Mouse (Mus musculus) naive thymus-derived CD4-positive, alpha-beta T cell, adult 2 months (primary cell): ENCODE data around the gene Atf5.

Source experiments
- DNase-seq: peaks from one replicate; pipeline ENCODE4 v3.0.0-alpha.2; 2011; ENCODE audit warnings: low read depth

Atf5 gene

DNA sequence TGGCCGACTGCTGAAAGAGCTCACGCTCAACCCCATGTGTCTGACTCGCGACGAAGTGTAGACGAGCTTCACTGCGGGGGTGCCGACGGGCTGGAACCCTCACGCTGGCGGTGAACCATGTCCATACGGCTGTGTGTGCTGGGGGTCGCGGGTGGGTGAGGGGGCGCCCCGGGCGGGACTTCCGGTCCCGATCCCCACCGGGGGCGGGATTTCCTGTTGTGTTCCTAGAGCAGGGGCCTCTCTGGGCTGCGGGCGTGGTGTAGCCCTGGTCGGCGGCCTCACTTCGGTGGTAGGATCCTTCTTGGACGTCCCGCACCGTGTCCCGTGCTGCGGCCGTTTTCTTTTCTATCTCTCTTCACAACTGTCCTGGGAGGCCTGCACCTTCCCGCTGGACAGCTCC, 33.7 kb upstream of the Atf5 start:
- no peak for DNase-seq

DNA sequence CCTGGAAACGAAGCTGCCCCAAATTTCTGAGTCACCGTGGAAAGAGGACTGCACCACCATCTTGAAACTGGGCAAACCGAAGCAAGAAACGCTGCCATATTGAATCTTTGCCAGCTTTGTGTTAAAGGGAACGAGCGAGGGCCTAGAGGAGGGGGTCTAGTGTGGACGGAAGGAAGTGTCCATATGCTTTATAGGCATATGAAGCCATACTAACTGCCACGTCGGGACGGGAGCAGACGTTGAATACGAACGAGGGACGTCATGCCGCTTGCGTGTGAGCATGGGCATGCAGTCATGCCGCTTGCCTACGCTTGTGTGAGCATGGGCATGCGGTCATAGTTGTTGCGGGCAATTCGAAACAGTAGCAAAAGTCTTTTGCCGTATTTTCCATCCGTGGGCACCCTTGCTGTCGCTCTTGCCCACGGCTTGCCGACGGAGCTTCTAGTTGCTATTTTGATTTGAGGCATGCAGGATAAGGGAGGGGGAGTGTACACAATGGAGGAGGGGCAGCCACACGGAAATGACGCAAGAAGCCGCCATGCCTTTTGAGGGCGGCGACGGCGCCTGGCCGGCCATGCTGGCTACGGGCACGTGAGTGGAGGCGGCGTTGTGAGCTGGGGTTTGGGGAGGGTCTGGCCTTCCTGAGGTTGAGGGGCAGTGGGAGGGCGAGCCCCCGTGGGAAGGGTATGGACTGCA, 33.1 kb upstream of the Atf5 start:
- peak; percentile 96 for DNase-seq

DNA sequence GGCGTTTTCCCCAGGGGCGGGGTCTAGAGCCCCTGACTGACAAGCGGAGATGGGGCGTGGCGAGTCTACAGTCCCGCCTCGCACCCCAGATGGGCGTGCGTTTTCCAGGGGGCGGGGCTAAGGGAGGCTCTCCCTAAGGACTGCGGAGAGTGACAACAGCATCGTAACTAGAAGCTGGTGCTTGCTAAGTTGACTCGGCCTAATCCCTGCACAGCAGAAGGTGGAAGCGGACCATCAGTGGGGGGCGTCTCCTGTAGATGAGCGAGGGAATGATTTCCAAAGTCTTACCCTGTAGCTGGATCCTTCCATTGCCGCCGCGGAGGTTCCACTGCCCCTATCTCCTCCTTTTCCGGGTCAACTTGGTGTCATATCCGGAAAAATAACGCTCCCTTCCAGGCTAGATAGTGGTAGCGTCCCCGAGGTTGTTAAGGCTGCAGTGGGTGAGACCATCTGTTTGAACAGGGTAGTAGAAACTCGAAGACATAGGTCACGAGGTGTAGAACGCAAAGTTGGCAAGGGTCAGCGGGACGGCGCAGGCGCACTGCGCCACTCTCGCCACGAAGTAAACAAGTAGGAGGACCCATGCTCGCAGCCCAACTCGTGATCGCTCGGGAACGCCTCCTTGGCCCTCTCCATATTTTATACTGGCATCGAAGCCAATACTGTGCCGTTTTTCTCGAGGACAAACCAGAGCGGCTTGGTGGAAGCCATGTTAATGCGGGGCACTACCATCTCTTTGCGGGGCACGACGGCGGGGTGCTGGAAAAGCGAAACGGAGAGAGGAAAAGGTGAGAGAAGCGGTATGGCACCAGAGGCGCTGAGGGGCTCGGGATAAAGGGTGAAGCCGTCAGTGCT, 32.3 kb upstream of the Atf5 start, which contains the start of the genes Akt1s1 and Tbc1d17:
Akt1s1 (plus strand) TSS at position 431 of the 855 bp plus-strand sequence.
Tbc1d17 (minus strand) TSS at position 519 of the 855 bp plus-strand sequence.
- peak; percentile 100 for DNase-seq

DNA sequence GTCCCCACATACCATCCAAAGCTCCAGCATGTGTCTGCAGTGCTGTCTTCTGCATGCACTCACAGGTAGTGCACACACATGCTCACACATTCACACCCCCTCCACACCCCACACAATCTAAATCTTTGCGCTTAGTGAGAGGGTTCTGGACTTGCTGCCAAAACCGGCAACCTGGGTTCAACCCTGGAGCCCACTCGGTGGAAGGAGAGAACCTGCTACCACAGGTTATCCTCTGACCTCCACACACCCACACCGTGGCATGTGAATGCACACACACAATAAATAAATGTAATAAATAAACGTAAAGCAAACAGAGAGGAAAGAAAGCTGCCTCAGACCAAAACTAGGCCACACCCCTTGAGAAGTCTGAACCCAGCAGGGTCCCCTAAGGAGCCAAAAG, 31.3 kb upstream of the Atf5 start:
- DNase-seq: no peak

DNA sequence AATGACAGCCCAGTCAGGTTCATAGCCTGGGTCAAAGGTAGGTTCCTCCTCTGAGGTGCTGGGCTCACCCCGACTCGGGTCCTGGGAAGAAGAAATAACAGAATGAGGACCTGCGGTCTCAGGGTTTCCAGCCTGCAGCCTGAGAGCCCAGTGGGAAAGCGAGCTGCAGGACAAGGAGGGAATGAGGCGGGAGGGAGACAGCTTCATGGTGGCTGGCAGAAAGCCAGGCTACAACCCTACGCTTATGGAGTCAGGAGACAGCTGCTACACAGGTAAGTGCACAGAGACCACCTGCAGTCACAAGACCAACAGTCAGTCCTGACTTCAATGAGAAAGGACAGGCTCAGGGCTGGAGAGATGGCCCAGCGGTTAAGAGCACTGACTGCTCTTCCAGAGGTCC, 30.3 kb upstream of the Atf5 start:
- DNase-seq: no peak

DNA sequence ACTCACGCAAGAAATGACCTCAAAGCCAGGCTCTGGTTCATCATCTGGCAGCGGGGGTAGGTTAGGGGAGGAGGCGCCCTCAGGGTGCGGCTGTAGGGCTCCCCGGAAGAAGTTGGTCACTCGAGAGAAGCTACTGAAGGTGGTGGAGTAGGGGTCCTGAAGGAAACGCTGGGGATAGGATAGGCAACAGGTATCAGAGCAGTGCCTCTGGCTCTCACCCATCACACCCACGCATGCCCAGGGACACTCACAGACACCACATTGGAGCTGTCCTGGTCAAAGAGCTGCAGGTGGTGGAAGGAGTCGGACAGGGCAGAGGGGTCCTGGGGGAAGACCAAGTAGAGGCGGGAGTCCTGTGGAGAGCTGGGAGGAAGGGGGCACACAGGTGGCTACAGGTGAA, 28.5 kb upstream of the Atf5 start:
- DNase-seq: no peak

DNA sequence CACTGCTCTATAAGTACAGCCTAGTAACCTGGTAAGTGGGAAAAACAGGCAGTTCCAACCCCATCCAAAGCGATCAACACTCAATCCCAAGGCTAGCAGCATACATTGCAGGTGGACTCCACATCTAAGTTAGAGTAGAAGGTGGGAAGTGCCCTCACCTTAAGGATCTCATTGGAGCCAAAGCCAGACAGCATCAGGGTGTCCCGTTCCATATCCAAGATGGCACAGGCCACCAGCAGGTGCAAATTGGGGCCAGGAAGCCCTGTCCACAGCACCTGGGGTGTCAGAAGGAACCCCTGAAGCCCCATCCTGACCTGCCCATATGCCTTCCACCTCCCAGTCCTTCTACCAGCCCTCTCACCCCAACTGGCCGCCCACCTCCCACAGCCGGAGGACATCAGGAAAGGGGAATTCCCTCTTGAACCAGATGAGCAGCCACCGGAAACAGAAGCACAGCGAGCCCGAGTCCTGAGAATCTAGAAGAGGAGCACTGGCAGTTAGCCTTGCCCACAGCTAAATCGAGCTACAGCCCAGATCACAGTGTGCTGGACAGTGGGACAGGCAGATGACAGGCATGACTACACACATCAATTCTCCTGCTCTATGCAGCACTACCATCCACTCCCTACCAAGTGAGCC, 25.5 kb upstream of the Atf5 start:
- DNase-seq: no peak

DNA sequence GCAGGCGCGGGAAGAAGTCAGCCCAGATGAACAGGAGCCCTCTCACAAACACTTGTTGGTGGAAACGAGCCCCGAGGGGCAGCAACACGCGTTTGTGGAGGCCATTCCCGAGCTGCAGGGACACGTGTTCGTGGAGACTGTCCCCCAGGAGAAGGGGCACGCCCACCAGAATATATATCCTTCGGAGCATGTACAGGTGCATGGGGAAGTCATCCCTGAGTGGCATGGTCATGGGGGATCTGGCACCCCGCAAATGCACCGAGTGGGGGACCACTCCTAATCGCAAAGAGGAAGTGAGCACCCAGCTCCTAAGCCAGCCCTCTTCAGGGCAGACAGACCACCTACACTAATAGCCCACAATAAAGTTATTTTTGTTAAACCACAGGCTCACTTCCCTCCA, 24.0 kb upstream of the Atf5 start:
- DNase-seq: no peak

DNA sequence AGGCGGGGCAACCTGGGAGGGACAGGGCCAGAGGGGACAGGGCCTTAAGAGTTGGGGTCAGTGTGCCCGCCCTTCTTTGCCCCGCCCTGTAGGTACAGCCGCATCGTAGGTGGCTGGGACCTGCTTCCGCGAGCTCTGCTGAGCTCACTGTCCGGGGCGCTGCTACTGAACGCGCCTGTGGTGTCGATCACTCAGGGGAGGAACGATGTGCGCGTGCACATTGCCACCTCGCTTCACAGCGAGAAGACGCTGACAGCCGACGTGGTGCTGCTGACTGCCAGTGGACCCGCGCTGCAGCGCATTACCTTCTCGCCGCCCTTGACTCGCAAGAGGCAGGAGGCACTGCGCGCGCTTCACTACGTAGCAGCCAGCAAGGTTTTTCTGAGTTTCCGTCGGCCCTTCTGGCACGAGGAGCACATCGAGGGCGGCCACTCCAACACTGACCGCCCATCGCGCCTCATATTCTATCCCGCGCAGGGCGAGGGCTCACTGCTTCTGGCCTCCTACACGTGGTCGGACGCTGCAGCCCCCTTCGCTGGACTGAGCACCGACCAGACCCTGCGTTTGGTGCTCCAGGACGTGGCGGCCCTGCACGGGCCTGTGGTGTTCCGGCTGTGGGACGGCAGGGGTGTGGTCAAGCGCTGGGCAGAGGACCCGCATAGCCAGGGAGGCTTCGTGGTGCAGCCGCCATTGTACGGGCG, 23.2 kb upstream of the Atf5 start:
- peak; percentile 65 for DNase-seq

DNA sequence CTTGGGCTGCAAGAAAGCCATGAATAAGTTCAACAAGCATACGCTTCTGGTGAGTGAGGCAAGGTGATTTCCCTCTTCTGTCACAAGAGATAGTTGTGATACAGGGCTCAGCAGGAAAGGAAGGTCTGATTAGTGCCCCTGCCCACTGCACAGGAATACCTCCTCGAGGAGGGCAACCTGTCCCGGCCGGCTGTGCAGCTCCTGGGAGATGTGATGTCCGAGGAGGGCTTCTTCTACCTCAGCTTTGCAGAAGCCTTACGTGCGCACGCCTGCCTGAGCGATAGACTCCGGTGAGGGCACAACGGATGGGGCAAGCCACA, 22.7 kb upstream of the Atf5 start:
- no peak for DNase-seq

DNA sequence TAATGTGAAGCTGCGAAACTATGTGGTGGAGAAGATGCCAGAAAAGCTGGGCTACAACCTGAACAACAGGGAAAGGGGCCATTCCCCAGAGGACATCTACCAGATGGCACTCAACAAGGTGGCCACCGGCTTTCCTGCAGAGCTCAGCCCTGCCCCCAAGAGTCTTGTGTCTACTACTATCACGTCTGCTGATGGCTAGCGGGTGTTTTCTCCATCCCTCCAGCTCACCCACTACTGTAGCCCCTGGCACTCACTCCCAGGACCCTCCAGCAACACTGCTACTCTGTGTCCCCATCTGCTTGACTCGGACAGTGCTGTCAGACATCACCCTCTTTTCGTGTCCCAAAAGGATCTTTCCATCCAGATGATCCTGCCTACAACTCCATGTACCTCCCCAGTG, 21.6 kb upstream of the Atf5 start:
- DNase-seq: no peak

DNA sequence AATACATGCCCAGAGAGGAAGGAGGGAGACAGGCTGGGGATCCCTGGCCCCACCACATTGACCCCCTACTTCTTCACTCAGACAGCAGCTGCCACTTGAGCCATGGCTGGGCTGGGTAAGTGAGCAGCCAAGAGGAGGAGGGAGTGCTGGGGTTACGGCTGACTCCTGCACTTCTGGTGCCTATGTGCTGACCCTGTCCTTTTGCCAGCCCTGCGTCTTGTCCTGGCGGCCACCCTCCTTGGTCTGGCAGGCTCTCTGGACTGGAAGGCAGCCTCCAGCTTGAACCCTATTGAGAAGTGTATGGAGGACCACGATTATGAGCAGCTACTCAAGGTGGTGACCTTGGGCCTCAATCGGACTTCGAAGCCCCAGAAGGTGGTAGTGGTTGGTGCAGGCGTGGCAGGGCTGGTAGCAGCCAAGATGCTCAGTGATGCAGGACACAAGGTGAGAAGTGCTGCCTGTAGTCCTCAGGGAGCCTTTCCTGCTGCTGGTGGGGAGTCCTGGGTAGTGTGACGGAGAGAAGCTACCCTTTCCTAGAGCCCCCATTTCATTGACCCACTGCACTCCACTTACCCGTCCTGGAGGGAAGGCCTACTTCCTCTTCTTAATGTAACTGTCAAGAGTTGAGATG, 20.1 kb upstream of the Atf5 start:
- no peak for DNase-seq

DNA sequence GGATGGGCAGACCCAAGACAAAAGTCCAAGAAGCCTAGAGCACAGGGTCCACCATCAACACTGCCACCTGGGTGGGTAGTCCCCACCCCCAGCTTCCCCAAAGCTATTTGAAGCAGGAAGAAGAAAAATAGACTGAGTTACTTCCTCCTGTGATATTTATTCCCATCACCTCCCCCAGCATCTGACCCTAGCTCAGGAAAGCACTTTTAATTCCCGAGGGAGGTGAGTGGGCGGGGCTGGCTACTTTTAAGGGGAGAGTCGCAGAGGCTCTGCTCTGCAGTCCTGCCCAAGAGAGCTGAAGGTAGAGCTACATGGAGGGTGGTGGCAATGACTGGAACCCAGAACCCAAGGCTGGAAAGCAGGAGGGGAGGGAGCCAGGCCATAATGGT, 19.6 kb upstream of the Atf5 start:
- no peak for DNase-seq

DNA sequence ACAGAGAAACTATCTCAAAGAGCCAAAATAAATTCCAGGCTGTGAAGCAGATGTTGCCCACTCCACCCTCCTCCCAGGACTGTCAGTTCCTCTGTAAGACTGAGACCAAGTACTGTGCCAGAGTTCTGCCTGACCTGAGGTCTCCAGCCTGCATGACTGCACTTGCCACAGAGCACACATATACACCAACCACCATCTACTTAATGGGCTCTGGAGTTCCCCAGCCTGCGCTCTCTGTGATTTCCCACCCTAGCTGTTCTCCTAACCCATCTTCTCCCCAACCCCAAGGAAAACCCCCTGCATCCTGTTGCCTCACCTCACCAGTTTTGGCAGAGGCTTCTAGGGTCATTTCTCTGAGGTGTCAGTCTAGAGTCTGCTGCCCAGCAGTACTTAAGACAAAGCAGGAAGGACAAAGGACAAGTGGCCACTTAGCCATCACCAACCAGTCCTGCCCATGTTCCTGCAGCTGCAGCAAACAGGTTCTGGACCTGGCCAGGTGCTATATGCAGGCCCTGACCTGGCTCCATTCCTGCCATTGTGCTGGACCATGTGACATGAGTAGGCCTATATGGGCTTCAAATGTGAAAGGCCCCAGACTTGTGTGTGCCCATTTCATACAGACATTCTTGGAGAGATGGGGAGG, 19.0 kb upstream of the Atf5 start:
- no peak for DNase-seq

DNA sequence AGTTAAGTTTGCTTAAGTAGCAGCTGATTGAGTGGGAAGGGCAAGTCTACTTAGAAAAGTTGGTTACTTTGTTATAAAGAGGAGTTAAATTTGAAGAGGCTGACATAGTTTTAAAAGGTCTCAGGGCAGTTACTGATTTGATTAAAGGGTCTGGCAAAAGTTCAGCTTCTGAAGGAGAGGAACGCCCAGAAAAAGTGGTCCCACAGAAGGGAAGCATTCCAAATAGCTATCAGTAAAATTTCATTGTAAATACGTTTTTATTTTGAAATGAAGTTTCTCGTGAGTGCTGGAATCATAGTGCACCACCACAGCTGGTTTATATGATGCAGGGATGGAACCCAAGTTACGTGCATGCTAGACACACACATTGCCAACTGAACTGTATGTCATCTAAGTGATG, 16.3 kb upstream of the Atf5 start:
- DNase-seq: no peak

DNA sequence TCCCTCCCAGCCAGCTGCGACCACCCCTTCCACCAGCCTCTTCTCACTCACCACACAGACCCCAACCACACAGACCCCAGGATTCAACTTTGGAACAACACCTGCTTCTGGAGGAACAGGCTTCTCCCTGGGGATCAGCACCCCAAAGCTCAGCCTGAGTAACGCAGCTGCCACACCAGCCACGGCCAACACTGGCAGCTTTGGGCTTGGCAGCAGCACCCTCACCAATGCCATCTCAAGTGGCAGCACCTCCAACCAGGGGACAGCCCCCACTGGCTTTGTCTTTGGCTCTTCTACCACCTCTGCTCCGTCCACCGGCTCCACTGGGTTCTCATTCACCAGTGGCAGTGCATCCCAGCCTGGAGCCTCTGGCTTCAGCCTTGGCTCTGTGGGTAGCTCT, 12.2 kb upstream of the Atf5 start:
- no peak for DNase-seq

DNA sequence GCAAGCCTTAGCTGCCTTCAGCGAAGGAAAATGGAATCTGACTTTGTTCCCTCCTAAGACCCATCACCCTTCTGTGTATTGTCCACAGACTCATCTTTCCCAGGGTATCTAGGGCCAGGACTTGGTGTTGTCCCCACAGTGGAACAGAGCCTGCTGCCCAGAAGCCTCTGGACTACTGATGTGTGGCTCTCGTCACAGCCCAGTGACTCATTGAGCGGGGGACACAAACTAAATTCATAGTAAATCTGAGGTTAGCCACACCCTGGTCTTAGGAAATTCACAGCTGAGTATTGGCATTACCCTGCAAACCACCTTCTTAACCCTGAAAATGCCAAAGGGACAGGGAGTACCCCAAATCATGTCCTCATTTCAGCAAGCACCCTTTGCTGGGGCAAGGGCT, 10.3 kb upstream of the Atf5 start:
- DNase-seq: no peak

DNA sequence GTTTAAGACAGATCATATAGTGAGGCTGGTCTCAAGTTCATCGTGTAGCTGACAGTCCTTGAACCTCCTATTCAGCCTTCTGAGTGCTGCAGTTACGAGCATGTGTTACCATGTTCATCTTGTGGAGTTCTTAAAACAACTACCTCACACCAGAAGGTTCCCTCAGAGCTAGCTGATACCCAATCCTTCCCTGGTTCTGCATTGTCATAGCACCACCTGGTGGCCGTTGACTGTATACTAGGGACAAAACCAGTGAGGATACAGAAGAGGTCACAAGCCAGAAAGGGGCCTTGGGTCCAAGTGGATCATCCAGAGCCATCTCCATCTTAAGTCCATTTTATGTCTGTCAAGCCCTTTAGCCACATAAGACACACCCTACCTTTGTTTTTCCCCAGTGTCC, 8.4 kb upstream of the Atf5 start:
- peak; percentile 90 for DNase-seq

DNA sequence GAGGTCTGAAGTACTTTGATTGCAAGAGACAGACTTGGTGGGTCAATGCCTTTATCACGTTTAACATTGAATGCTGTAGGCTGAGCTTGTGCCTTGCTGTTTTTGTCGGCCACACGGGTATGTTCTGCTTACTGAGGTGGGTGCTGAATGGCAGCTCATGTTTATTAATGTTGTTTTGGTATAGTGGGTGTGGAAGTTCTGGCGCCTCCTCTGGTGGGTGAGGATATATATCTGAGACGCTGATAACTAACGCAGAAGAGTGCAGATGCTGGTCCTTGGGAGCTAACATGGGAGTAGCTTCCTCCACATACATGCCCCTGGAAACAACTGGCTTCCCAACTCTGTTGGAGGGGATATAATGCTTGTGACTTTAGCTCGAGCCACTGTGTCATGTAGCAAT, 7.0 kb upstream of the Atf5 start:
- peak; percentile 48 for DNase-seq

DNA sequence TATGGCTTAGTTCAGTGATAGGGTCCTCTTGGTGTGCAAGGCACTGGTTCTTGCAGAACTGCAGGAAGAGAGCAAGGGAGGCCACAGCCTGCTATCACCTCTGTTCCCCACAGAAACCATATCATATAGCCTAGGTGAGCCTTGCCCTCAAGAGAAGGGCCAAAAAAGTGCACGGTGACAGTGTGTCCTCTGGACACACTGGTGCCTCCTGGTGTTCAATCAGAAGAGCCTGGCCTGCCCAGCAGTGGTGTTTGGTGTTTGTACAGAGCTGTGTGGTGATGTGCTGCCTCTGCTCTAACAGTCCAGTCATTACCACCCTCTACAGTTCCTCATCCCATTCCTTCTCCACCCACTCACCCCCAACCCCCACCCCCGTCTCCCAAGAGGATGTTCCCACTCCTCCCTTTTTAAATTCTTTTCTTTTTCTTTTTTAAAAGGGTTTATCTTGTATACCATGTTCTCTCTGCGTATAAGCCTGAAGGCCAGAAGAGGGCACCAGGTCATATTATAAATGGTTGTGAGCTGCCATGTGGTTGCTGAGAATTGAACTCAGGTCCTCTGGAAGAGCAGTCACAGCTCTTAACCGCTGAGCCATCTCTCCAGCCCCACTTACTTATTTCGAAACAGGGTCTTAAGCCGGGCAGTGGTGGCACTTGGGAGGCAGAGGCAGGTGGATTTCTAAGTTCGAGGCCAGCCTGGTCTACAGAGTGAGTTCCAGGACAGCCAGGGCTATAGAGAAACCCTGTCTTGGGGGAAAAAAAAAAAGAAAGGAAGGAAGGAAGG, 5.4 kb upstream of the Atf5 start:
- no peak for DNase-seq

DNA sequence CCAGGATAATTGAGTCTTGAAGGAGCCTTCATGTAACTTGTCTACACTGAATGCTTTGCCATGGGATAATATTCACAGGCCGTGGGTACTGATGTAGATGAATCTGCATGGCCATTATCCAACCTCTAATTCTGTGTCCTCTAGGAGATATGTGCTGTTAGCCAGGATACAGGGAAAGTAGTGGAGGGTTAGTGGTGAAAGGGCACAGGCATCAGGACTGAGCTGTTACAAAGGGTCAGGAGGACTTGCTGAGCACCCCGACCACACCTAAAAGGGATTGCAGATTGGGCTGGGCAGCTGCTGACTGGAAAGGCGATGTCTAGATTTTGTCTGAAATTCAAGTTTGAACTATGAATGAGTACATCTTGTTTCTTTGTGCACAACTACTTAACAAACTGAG, 4.1 kb upstream of the Atf5 start:
- DNase-seq: no peak
